Mouse (Mus musculus) telencephalon, adult 2 months (tissue): ENCODE data around the gene Kif1b.

Experiments used
- DNase-seq: peaks from one replicate; pipeline ENCODE4 v3.0.0-alpha.2; 2011; ENCODE audit warnings: low read depth, low spot score

Gene Kif1b

GRCm38 (mm10) chr4:149307596-149308490 lies at the start of gene Kif1b:
Gene Kif1b (minus strand): TSS chr4:149307693.
- DNase-seq, result peak; percentile 95

GRCm38 (mm10) chr4:149354671-149355070 lies 47.2 kb upstream of the Kif1b start:
- DNase-seq, result no peak

GRCm38 (mm10) chr4:149351596-149352150 lies 44.2 kb upstream of the Kif1b start:
- no peak for DNase-seq

GRCm38 (mm10) chr4:149348963-149349362 lies 41.5 kb upstream of the Kif1b start:
- DNase-seq, result no peak

GRCm38 (mm10) chr4:149345873-149346272 lies 38.4 kb upstream of the Kif1b start:
- DNase-seq, result no peak

- DNase-seq, result no peak
These were observed 36.8 kb upstream of the Kif1b start for GRCm38 (mm10) chr4:149344311-149344710.

- no peak for DNase-seq
These were observed 33.2 kb upstream of the Kif1b start for GRCm38 (mm10) chr4:149340680-149341079.

GRCm38 (mm10) chr4:149339426-149340214 lies 32.1 kb upstream of the Kif1b start:
- no peak for DNase-seq

GRCm38 (mm10) chr4:149338137-149338536 lies 30.6 kb upstream of the Kif1b start:
- peak; percentile 60 for DNase-seq

- no peak for DNase-seq
These were observed 29.9 kb upstream of the Kif1b start for GRCm38 (mm10) chr4:149337353-149337752.

GRCm38 (mm10) chr4:149336302-149336701 lies 28.8 kb upstream of the Kif1b start:
- no peak for DNase-seq

- no peak for DNase-seq
These were observed 27.4 kb upstream of the Kif1b start for GRCm38 (mm10) chr4:149334881-149335280.

GRCm38 (mm10) chr4:149332726-149333125 lies 25.2 kb upstream of the Kif1b start:
- no peak for DNase-seq

GRCm38 (mm10) chr4:149330495-149330894 lies 23.0 kb upstream of the Kif1b start:
- DNase-seq, result no peak

- no peak for DNase-seq
These were observed 21.2 kb upstream of the Kif1b start for GRCm38 (mm10) chr4:149328735-149329134.

GRCm38 (mm10) chr4:149327281-149327680 lies 19.8 kb upstream of the Kif1b start:
- DNase-seq, result no peak

- DNase-seq, result no peak
These were observed 18.1 kb upstream of the Kif1b start for GRCm38 (mm10) chr4:149325411-149326162.

GRCm38 (mm10) chr4:149323730-149324129 lies 16.2 kb upstream of the Kif1b start:
- DNase-seq, result no peak

- DNase-seq, result no peak
These were observed 15.2 kb upstream of the Kif1b start for GRCm38 (mm10) chr4:149322718-149323117.

GRCm38 (mm10) chr4:149322286-149322685 lies 14.8 kb upstream of the Kif1b start:
- DNase-seq, result no peak

GRCm38 (mm10) chr4:149319088-149319487 lies 11.6 kb upstream of the Kif1b start:
- DNase-seq, result no peak

GRCm38 (mm10) chr4:149317387-149317786 lies 9.9 kb upstream of the Kif1b start:
- DNase-seq, result no peak
